Mouse (Mus musculus) small intestine, adult 2 months (tissue): ENCODE results near the gene Gdpgp1.

ENCODE experiments used
- CTCF ChIP-seq: fragments of 200-500 bp; IDR thresholded peaks from 2 replicates; pipeline ENCODE4 v1.5.1; 2012; ENCODE audit warnings: low read depth, mild to moderate bottlenecking, control low read depth, inconsistent platforms, low read length, moderate library complexity, mixed read lengths; ENCODE audit not compliant: insufficient replicate concordance, insufficient read length; ENCODE audit errors: extremely low read depth
- POLR2A ChIP-seq: fragments of 200-500 bp; IDR thresholded peaks from 2 replicates; pipeline ENCODE4 v1.6.1; 2012; ENCODE audit warnings: low read depth, mild to moderate bottlenecking, control low read depth, inconsistent platforms, low read length, moderate library complexity

GRCm38 (mm10) chr7:80264606-80265005 lies 31.9 kb downstream of the Gdpgp1 start:
- no peak for TF ChIP-seq CTCF
- TF ChIP-seq POLR2A: no peak
